Mouse (Mus musculus) neural tube, embryonic 13.5 days (tissue): ENCODE results near the gene Tcte1. TPM values are rescaled to one million over a fixed set of nuclear protein-coding genes. Genes with fewer than 3 reads are reported as not detected.

Experiments used
- ATAC-seq: fragments of 200-750 bp; cut with Nextera tagmentation; 2 replicates; pipeline ENCODE4 v1.8.0; 2017; ENCODE audit warnings: low read depth, mild to moderate bottlenecking, moderate TSS enrichment, moderate library complexity
- H3K27ac ChIP-seq: fragments of 300-500 bp; sonication (generic); replicated peaks from 2 replicates; pipeline ENCODE4 v1.5.1; 2015; ENCODE audit warnings: moderate library complexity, mild to moderate bottlenecking, inconsistent platforms
- H3K27me3 ChIP-seq: fragments of 300-500 bp; sonication (generic); 2 replicates; pipeline ENCODE4 v1.6.1; 2015; ENCODE audit warnings: mild to moderate bottlenecking, inconsistent platforms
- H3K36me3 ChIP-seq: fragments of 300-500 bp; sonication (generic); 2 replicates; pipeline ENCODE4 v1.6.1; 2015; ENCODE audit warnings: mild to moderate bottlenecking, inconsistent platforms
- H3K4me1 ChIP-seq: fragments of 300-500 bp; sonication (generic); replicated peaks from 2 replicates; pipeline ENCODE4 v1.6.1; 2015; ENCODE audit warnings: inconsistent platforms
- H3K4me2 ChIP-seq: fragments of 300-500 bp; sonication (generic); 2 replicates; pipeline ENCODE4 v1.6.1; 2015; ENCODE audit warnings: inconsistent platforms, mild to moderate bottlenecking, moderate library complexity
- H3K4me3 ChIP-seq: fragments of 300-500 bp; sonication (generic); 2 replicates; pipeline ENCODE4 v1.5.1; 2015; ENCODE audit warnings: mild to moderate bottlenecking, inconsistent platforms
- H3K9ac ChIP-seq: fragments of 300-500 bp; sonication (generic); 2 replicates; pipeline ENCODE4 v1.6.1; 2015; ENCODE audit warnings: moderate library complexity, mild to moderate bottlenecking, inconsistent platforms
- H3K9me3 ChIP-seq: fragments of 300-500 bp; sonication (generic); 2 replicates; pipeline ENCODE4 v1.6.1; 2016; ENCODE audit warnings: inconsistent platforms
- WGBS: fragments of 180-500 bp; shearing (Covaris S2); methylation state at CpG from one replicate; pipeline ENCODE4 v1.1.7; 2015; 5-methylcytosine and 5-hydroxymethylcytosine counted together
- polyA plus RNA-seq: library from polyadenylated mRNA; unstranded; fragments of >200 nt; fragmentation: Nextera tagmentation; extraction: Ambion mirVana; gene quantifications from 2 replicates; pipeline ENCODE4 v1.2.1, GENCODE M21; 2015

The Tcte1 gene
- polyA plus RNA-seq, 1 experiment from 2014 or later = 3.3 TPM

DNA sequence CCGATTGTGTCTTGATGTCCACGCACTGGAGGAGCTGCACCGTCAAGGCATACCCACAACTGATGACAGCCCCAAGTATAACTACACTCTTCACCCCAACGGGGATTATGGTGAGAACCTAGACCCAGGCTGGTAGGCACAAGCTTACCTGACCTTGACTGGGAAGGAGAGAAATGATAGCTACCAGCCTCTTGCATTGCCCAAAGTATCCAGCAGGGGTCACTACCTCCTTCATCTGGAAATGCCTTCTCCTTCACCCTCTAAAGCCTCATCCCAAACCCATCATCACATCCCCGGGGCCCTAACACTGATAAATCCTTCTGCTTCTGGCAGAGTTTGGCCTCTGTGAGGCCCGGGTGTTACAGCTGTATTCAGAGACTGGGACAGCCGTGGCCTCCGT, 6.7 kb upstream of the Tcte1 start:
- 50% methylated on average over 8 of the region's 8 CpGs for WGBS
- peak; percentile 38 for ATAC-seq
- no peaks in the 10 kb centered on the region for H3K9me3 ChIP-seq

DNA sequence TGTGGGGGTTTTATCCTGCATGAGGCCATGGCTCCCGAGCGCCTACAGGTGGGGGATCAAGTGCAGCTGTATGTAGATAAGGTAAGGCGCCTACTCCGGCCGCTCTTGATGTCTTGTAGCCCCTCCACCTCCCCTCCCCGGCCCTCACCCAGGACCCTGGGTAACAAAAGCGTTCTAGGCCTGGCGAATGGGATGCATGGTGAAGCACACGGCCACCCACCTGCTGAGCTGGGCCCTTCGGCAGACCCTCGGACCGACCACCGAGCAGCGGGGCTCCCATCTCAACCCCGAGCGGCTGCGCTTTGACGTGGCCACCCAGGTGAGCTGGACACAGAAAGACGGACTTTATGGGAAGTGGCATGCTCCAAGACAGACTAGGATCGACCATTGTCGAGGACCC, 6.1 kb upstream of the Tcte1 start:
- Histone ChIP-seq H3K9ac (no peak overlapping the region), H3K9me3 (no peaks in the 10 kb centered on the region), H3K27me3 (no peaks in the 10 kb centered on the region), H3K4me1 (peaks cover 4% of the 10 kb centered on the region), H3K4me2 (no peak overlapping the region), H3K27ac (no peak overlapping the region), H3K4me3 (no peak overlapping the region), H3K36me3 (peaks cover 41% of the 10 kb centered on the region)
- WGBS = 89% methylated on average over 21 of the region's 21 CpGs
- 0 out of 2 replicates have a peak, but pooled peaks have one; percentile 6 for ATAC-seq

More for the DNA sequence above, 6.7 kb upstream of the Tcte1 start:
- Histone ChIP-seq H3K4me1 (peaks cover 4% of the 10 kb centered on the region), H3K27me3 (no peaks in the 10 kb centered on the region), H3K27ac (no peak overlapping the region), H3K4me3 (no peak overlapping the region), H3K4me2 (no peak overlapping the region), H3K9ac (0 out of 2 replicates have a peak overlapping the region, but pooled peaks have one; percentile 31), H3K36me3 (peaks cover 41% of the 10 kb centered on the region)

DNA sequence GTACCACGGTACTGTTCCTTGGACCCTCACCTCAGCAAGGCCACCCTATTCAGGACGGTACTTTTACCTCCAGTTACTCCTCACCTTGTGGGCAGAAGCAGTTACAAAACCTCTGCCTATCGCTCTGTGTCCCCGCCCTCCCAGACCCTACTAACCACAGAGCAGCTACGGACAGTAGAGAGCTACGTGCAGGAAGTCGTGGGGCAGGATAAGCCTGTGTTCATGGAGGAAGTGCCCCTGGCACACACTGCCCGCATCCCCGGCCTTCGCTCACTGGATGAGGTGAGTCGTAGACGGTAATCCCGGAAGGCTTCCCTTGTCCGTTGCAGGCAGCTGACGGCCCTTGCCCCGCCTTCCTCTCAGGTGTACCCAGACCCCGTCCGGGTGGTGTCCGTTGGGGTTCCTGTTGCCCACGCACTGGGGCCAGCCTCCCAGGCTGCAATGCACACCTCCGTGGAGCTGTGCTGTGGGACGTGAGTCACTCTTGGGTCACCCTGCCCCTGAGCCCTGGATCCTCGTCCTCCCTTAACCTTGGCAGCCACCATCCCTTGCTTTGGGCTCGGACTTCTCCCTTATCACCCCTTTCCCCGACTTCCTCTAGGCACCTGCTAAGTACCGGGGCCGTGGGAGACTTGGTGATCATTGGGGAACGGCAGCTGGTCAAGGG, 5.6 kb upstream of the Tcte1 start:
- 91% methylated on average over 28 of the region's 28 CpGs for WGBS
- no peak overlapping the region for H3K4me2 ChIP-seq
- no peaks in the 10 kb centered on the region for H3K9me3 ChIP-seq
- ATAC-seq = no peak
- peaks cover 6% of the 10 kb centered on the region for H3K4me1 ChIP-seq
- H3K36me3 ChIP-seq = peaks cover 41% of the 10 kb centered on the region
- H3K9ac ChIP-seq = no peak overlapping the region; the same call in 1 of the 2 replicates
- no peak overlapping the region for H3K4me3 ChIP-seq
- no peak overlapping the region for H3K27ac ChIP-seq
- no peaks in the 10 kb centered on the region for H3K27me3 ChIP-seq

GRCm38 (mm10) chr17:45518766-45519475, 4.3 kb upstream of the Tcte1 start:
- H3K4me1 ChIP-seq = peaks cover 16% of the 10 kb centered on the region
- H3K9ac ChIP-seq = no peak overlapping the region
- 0 out of 2 replicates have a peak overlapping the region, but pooled peaks have one; percentile 6 for H3K27ac ChIP-seq
- no peaks in the 10 kb centered on the region for H3K9me3 ChIP-seq
- H3K36me3 ChIP-seq = peaks cover 35% of the 10 kb centered on the region
- no peak for ATAC-seq
- WGBS = 81% methylated on average over 12 of the region's 12 CpGs
- no peak overlapping the region for H3K4me3 ChIP-seq
- no peak overlapping the region for H3K4me2 ChIP-seq
- H3K27me3 ChIP-seq = 0 out of 2 replicates have a peak, but pooled peaks cover 3% of the 10 kb centered on the region

DNA sequence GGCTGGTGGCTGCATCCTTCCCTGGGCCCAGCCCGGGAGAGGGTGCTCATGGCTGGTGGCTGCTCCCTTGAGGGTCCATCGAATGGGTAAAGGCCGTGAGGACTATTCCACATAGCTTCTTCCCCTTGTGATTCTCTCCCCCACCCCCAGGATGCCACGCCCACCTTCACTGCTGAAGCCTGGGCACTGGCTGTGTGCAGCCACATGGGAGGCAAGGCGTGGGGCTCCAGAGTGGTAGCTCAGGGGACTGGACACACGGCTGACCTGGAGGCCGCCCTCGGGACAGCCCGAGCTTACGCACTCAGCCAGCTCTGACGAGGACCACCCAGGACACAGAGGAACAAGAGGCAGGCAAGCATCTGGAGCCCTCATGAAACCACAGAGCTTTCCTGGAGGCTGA, 3.1 kb upstream of the Tcte1 start:
- Histone ChIP-seq H3K4me2 (no peak overlapping the region), H3K27ac (no peak overlapping the region), H3K4me3 (no peak overlapping the region), H3K9ac (no peak overlapping the region), H3K9me3 (no peaks in the 10 kb centered on the region), H3K27me3 (peaks cover 13% of the 10 kb centered on the region; the same call in 1 of the 2 replicates), H3K4me1 (peaks cover 16% of the 10 kb centered on the region), H3K36me3 (peaks cover 35% of the 10 kb centered on the region)
- no peak for ATAC-seq
- 82% methylated on average over 11 of the region's 11 CpGs for WGBS

DNA sequence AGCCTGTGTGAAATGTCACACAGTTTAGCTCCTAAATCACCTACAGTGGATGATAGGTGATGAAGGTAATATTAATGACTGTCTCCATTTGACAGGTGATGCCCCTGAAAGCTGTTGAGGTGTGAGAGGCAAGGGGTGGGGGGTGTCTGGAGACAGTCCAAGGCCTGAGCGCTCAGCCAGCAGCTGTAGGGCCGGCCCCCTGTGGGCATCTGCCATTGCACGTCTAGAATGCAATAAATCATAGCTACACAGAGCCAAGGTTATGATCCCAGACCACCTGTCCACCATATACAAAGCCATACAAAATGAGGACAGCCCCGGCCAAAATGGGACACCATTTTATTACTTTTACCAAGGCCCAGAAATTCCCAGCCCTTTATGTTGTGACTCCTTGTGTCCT, 1.7 kb downstream of the Tcte1 start:
- Histone ChIP-seq H3K4me3 (no peak overlapping the region), H3K27me3 (peaks cover 43% of the 10 kb centered on the region), H3K27ac (no peak overlapping the region), H3K9ac (no peak overlapping the region), H3K9me3 (no peaks in the 10 kb centered on the region), H3K36me3 (peaks cover 13% of the 10 kb centered on the region; the same call in 1 of the 2 replicates), H3K4me2 (no peak overlapping the region), H3K4me1 (peaks cover 12% of the 10 kb centered on the region)
- 33% methylated on average over 4 of the region's 4 CpGs for WGBS
- ATAC-seq = no peak

- peaks cover 53% of the 10 kb centered on the region for H3K27me3 ChIP-seq
- H3K9me3 ChIP-seq = no peaks in the 10 kb centered on the region
- peaks cover 12% of the 10 kb centered on the region for H3K4me1 ChIP-seq
- H3K36me3 ChIP-seq = no peaks in the 10 kb centered on the region
- 21% methylated on average over 5 of the region's 5 CpGs for WGBS
- no peak overlapping the region for H3K4me2 ChIP-seq
- ATAC-seq = no peak
- no peak overlapping the region for H3K4me3 ChIP-seq
- no peak overlapping the region for H3K27ac ChIP-seq
- H3K9ac ChIP-seq = no peak overlapping the region
These were observed 3.3 kb downstream of the Tcte1 start for GRCm38 (mm10) chr17:45526571-45526970.

DNA sequence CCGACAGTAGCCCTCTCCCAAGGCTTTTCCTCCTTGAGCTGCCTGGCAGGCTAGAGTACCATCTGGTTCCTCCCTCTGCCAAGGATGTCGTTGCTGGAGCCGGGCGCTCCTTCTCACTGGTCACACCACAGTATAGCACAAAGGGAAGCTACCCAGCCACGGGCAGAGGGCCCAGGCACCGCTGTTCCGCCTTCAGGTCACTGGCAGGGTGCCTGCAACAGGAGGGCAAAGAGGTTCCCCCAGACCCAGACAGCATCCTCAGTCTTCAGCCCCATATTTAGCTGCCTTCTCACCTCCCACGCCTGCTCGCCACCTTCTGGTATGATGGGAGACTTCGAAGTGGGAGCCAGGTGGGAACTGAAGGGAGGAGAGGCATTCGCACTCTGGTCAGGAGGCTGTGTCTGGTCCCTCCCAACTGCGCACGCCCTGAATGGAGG, 7.1 kb downstream of the Tcte1 start:
- H3K9me3 ChIP-seq = no peaks in the 10 kb centered on the region
- no peaks in the 10 kb centered on the region for H3K4me1 ChIP-seq
- H3K27ac ChIP-seq = no peak overlapping the region
- WGBS = 43% methylated on average over 13 of the region's 13 CpGs
- peaks cover 68% of the 10 kb centered on the region for H3K27me3 ChIP-seq
- H3K9ac ChIP-seq = no peak overlapping the region
- no peak overlapping the region for H3K4me3 ChIP-seq
- no peak overlapping the region for H3K4me2 ChIP-seq
- no peak for ATAC-seq
- H3K36me3 ChIP-seq = no peaks in the 10 kb centered on the region

GRCm38 (mm10) chr17:45532896-45533295, 9.7 kb downstream of the Tcte1 start:
- no peak overlapping the region for H3K4me3 ChIP-seq
- H3K4me1 ChIP-seq = 0 out of 2 replicates have a peak, but pooled peaks cover 4% of the 10 kb centered on the region
- H3K4me2 ChIP-seq = no peak overlapping the region
- H3K36me3 ChIP-seq = no peaks in the 10 kb centered on the region
- 52% methylated on average over 15 of the region's 15 CpGs for WGBS
- no peak for ATAC-seq
- peaks cover 83% of the 10 kb centered on the region for H3K27me3 ChIP-seq
- H3K27ac ChIP-seq = no peak overlapping the region
- no peaks in the 10 kb centered on the region for H3K9me3 ChIP-seq
- H3K9ac ChIP-seq = no peak overlapping the region

GRCm38 (mm10) chr17:45536264-45536663, 13.0 kb downstream of the Tcte1 start:
- Histone ChIP-seq H3K4me1 (0 out of 2 replicates have a peak, but pooled peaks cover 4% of the 10 kb centered on the region), H3K4me3 (no peak overlapping the region), H3K4me2 (no peak overlapping the region), H3K9me3 (no peaks in the 10 kb centered on the region), H3K9ac (no peak overlapping the region), H3K27ac (no peak overlapping the region), H3K27me3 (peaks cover 75% of the 10 kb centered on the region), H3K36me3 (no peaks in the 10 kb centered on the region)
- ATAC-seq = no peak
- 15% methylated on average over 5 of the region's 5 CpGs for WGBS

- no peak for ATAC-seq
- Histone ChIP-seq H3K4me2 (no peak overlapping the region), H3K4me3 (no peak overlapping the region), H3K9ac (no peak overlapping the region), H3K36me3 (no peaks in the 10 kb centered on the region), H3K27me3 (peaks cover 74% of the 10 kb centered on the region), H3K27ac (no peak overlapping the region), H3K4me1 (0 out of 2 replicates have a peak, but pooled peaks cover 4% of the 10 kb centered on the region), H3K9me3 (no peaks in the 10 kb centered on the region)
- WGBS = 70% methylated on average over 4 of the region's 4 CpGs
These were observed 15.2 kb downstream of the Tcte1 start for GRCm38 (mm10) chr17:45538394-45538793.

DNA sequence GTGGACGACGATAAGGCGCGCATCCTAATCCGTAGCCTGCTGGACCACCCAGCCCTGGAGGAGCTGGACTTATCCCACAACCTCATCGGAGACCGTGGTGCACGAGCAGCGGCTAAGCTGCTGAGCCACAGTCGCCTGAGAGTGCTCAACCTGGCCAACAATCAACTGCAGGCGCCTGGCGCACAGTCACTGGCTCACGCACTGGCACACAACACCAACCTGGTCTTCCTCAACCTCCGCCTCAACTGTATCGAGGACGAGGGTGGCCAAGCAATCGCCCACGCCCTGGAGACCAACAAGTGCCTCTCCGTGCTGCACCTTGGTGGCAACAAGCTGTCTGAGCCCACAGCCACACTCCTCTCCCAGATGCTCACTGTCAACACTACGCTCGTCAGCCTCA, 16.4 kb downstream of the Tcte1 start:
- peaks cover 16% of the 10 kb centered on the region for H3K4me1 ChIP-seq
- no peak overlapping the region for H3K27ac ChIP-seq
- H3K4me3 ChIP-seq = no peak overlapping the region
- H3K27me3 ChIP-seq = peaks cover 77% of the 10 kb centered on the region
- 82% methylated on average over 21 of the region's 21 CpGs for WGBS
- H3K9ac ChIP-seq = no peak overlapping the region
- ATAC-seq = no peak
- peaks cover 12% of the 10 kb centered on the region for H3K36me3 ChIP-seq
- no peak overlapping the region for H3K4me2 ChIP-seq
- H3K9me3 ChIP-seq = no peaks in the 10 kb centered on the region
